Mouse (Mus musculus): ENCODE data around the gene Olfr656. TPM values are rescaled to one million over a fixed set of nuclear protein-coding genes. Genes with fewer than 3 reads are reported as not detected.

Gene Olfr656
- polyA plus RNA-seq (2012; ENCODE audit: insufficient read depth, insufficient read length, low replicate concordance, missing spikeins), result not detected in 2 replicates

GRCm38 (mm10) chr7:104613655-104614054 is at the start of gene Olfr656:
Gene Olfr656, plus strand, starts transcription at chr7:104613955.
- Histone ChIP-seq H3K27ac (ENCODE audit: insufficient read depth, low read depth, low read length) (no peak within 1 kb of the TSS), H3K4me3 (ENCODE audit: insufficient read depth, low read depth, low read length) (no peak within 1 kb of the TSS), H3K4me1 (ENCODE audit: control insufficient read depth, insufficient read depth, low read length) (no peaks in the 10 kb centered on the region)
- WGBS, result 70% methylated on average over 4 of the region's 4 CpGs
- TF ChIP-seq POLR2A (IDR thresholded peaks at IDR 0.05; ENCODE audit: insufficient read depth, low read depth, low read length) (no peak), CTCF (IDR thresholded peaks at IDR 0.05; ENCODE audit: insufficient read depth, low read depth, low read length) (no peak)

DNA sequence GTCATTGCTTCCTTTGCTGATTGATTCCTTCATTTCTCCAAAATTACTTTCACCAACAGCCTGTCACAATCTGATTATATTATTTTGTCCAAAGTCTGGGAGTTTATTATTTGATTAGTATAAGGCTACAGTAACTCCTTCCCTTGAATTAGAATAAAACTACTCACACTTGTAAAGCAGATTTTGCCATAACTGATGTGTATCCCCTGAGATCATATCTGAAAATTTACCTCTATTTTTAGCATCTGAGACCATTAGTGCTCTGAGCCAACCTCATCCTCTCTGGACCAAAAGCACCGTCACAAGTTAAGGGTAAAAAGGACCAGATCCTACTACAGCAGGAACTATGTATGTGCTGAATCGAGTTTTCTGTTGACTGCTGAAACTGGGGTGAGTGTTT is 36.7 kb upstream of the Olfr656 start, which contains the start of gene Olfr653:
Gene Olfr653 (plus strand): TSS at position 301 of the 400 bp plus-strand sequence.
- no peak within 1 kb of the TSS for H3K4me3 ChIP-seq (ENCODE audit: insufficient read depth, low read depth, low read length)
- WGBS, result 72% methylated on average over 2 of the region's 2 CpGs
- TF ChIP-seq POLR2A (IDR thresholded peaks at IDR 0.05; ENCODE audit: insufficient read depth, low read depth, low read length), result no peak
- no peak for TF ChIP-seq CTCF (IDR thresholded peaks at IDR 0.05; ENCODE audit: insufficient read depth, low read depth, low read length)
- no peaks in the 10 kb centered on the region for H3K4me1 ChIP-seq (ENCODE audit: control insufficient read depth, insufficient read depth, low read length)
- no peak within 1 kb of the TSS for H3K27ac ChIP-seq (ENCODE audit: insufficient read depth, low read depth, low read length)

GRCm38 (mm10) chr7:104580846-104581245 is 32.9 kb upstream of the Olfr656 start:
- WGBS, result 97% methylated on average over 4 of the region's 4 CpGs
- Histone ChIP-seq H3K4me3 (ENCODE audit: insufficient read depth, low read depth, low read length) (no peak overlapping the region), H3K4me1 (ENCODE audit: control insufficient read depth, insufficient read depth, low read length) (no peaks in the 10 kb centered on the region), H3K27ac (ENCODE audit: insufficient read depth, low read depth, low read length) (no peak overlapping the region)
- TF ChIP-seq POLR2A (IDR thresholded peaks at IDR 0.05; ENCODE audit: insufficient read depth, low read depth, low read length), result no peak
- no peak for TF ChIP-seq CTCF (IDR thresholded peaks at IDR 0.05; ENCODE audit: insufficient read depth, low read depth, low read length)

GRCm38 (mm10) chr7:104581429-104581828 is 32.3 kb upstream of the Olfr656 start:
- no peak for TF ChIP-seq POLR2A (IDR thresholded peaks at IDR 0.05; ENCODE audit: insufficient read depth, low read depth, low read length)
- Histone ChIP-seq H3K4me3 (ENCODE audit: insufficient read depth, low read depth, low read length) (no peak overlapping the region), H3K27ac (ENCODE audit: insufficient read depth, low read depth, low read length) (no peak overlapping the region), H3K4me1 (ENCODE audit: control insufficient read depth, insufficient read depth, low read length) (no peaks in the 10 kb centered on the region)
- WGBS, result 92% methylated on average over 4 of the region's 4 CpGs

DNA sequence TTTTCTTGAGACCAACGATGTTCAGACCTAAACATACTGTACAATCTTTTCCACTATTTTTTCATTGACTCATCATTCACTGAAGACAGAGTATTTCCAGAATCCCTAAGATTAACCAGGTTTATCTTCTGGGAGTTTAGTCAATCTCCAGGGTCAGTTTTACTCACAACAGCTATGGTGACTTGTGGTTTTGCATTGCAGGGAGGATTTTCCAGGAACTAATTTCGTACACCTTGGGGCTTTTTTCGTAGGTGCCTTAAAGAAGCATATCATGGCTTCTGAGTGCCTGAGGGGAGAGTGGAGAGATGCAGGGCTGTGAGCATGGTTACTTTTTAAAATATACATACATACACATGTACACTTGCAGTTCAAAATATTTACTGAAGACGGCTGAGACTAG is 27.0 kb upstream of the Olfr656 start, which contains the start of gene Olfr654:
Gene Olfr654 (plus strand): TSS at position 301 of the 400 bp plus-strand sequence.
- H3K27ac ChIP-seq (ENCODE audit: insufficient read depth, low read depth, low read length), result no peak within 1 kb of the TSS
- no peaks in the 10 kb centered on the region for H3K4me1 ChIP-seq (ENCODE audit: control insufficient read depth, insufficient read depth, low read length)
- TF ChIP-seq POLR2A (IDR thresholded peaks at IDR 0.05; ENCODE audit: insufficient read depth, low read depth, low read length) (no peak), CTCF (IDR thresholded peaks at IDR 0.05; ENCODE audit: insufficient read depth, low read depth, low read length) (no peak)
- 86% methylated on average over 4 of the region's 4 CpGs for WGBS
- no peak within 1 kb of the TSS for H3K4me3 ChIP-seq (ENCODE audit: insufficient read depth, low read depth, low read length)

GRCm38 (mm10) chr7:104588274-104588673 is 25.5 kb upstream of the Olfr656 start:
- Histone ChIP-seq H3K4me3 (ENCODE audit: insufficient read depth, low read depth, low read length) (no peak overlapping the region), H3K27ac (ENCODE audit: insufficient read depth, low read depth, low read length) (no peak overlapping the region), H3K4me1 (ENCODE audit: control insufficient read depth, insufficient read depth, low read length) (no peaks in the 10 kb centered on the region)
- TF ChIP-seq CTCF (IDR thresholded peaks at IDR 0.05; ENCODE audit: insufficient read depth, low read depth, low read length), result no peak
- no peak for TF ChIP-seq POLR2A (IDR thresholded peaks at IDR 0.05; ENCODE audit: insufficient read depth, low read depth, low read length)
- WGBS, result 87% methylated on average over 5 of the region's 5 CpGs

DNA sequence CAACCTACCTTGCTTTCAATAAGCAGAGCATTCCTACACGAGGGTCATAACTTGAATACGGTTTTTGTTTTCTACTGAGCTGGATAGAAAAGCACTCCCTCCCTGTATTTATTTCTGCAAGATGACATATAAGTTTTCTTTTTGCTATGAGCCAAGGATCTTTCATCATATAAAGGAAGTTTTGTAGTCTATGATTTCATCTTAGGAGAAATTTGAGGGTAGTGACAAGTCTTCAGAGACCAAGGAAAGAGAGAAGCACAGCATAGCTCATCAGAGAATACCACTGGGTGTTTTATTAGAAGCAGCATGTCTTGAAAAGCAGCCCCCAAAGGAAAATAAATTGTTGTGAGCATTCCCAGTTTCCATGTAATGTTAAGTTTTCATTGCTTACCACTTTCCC is 12.1 kb upstream of the Olfr656 start, which contains the start of gene Olfr655:
Gene Olfr655 (minus strand): TSS at position 101 of the 400 bp plus-strand sequence.
- no peak within 1 kb of the TSS for H3K4me3 ChIP-seq (ENCODE audit: insufficient read depth, low read depth, low read length)
- no peaks in the 10 kb centered on the region for H3K4me1 ChIP-seq (ENCODE audit: control insufficient read depth, insufficient read depth, low read length)
- H3K27ac ChIP-seq (ENCODE audit: insufficient read depth, low read depth, low read length), result no peak within 1 kb of the TSS
- WGBS, result 86% methylated on average over 2 of the region's 2 CpGs
- no peak for TF ChIP-seq POLR2A (IDR thresholded peaks at IDR 0.05; ENCODE audit: insufficient read depth, low read depth, low read length)
- TF ChIP-seq CTCF (IDR thresholded peaks at IDR 0.05; ENCODE audit: insufficient read depth, low read depth, low read length), result no peak

- no peak overlapping the region for H3K4me3 ChIP-seq (ENCODE audit: insufficient read depth, low read depth, low read length)
- no peaks in the 10 kb centered on the region for H3K4me1 ChIP-seq (ENCODE audit: control insufficient read depth, insufficient read depth, low read length)
- H3K27ac ChIP-seq (ENCODE audit: insufficient read depth, low read depth, low read length), result no peak overlapping the region
- TF ChIP-seq CTCF (IDR thresholded peaks at IDR 0.05; ENCODE audit: insufficient read depth, low read depth, low read length) (no peak), POLR2A (IDR thresholded peaks at IDR 0.05; ENCODE audit: insufficient read depth, low read depth, low read length) (no peak)
- 4% methylated on average over 3 of the region's 3 CpGs for WGBS
These were observed 10.6 kb upstream of the Olfr656 start for GRCm38 (mm10) chr7:104603173-104603572.

GRCm38 (mm10) chr7:104604727-104605126 is 9.0 kb upstream of the Olfr656 start:
- no peak overlapping the region for H3K27ac ChIP-seq (ENCODE audit: insufficient read depth, low read depth, low read length)
- no peaks in the 10 kb centered on the region for H3K4me1 ChIP-seq (ENCODE audit: control insufficient read depth, insufficient read depth, low read length)
- TF ChIP-seq CTCF (IDR thresholded peaks at IDR 0.05; ENCODE audit: insufficient read depth, low read depth, low read length) (no peak), POLR2A (IDR thresholded peaks at IDR 0.05; ENCODE audit: insufficient read depth, low read depth, low read length) (no peak)
- H3K4me3 ChIP-seq (ENCODE audit: insufficient read depth, low read depth, low read length), result no peak overlapping the region

GRCm38 (mm10) chr7:104624494-104624893 is 10.7 kb downstream of the Olfr656 start, which contains the start of gene Olfr657:
Gene Olfr657, plus strand, starts transcription at chr7:104624794.
- Histone ChIP-seq H3K27ac (ENCODE audit: insufficient read depth, low read depth, low read length) (no peak within 1 kb of the TSS), H3K4me1 (ENCODE audit: control insufficient read depth, insufficient read depth, low read length) (no peaks in the 10 kb centered on the region), H3K4me3 (ENCODE audit: insufficient read depth, low read depth, low read length) (no peak within 1 kb of the TSS)
- no peak for TF ChIP-seq CTCF (IDR thresholded peaks at IDR 0.05; ENCODE audit: insufficient read depth, low read depth, low read length)
- no peak for TF ChIP-seq POLR2A (IDR thresholded peaks at IDR 0.05; ENCODE audit: insufficient read depth, low read depth, low read length)
